In the genomic region with DNA sequence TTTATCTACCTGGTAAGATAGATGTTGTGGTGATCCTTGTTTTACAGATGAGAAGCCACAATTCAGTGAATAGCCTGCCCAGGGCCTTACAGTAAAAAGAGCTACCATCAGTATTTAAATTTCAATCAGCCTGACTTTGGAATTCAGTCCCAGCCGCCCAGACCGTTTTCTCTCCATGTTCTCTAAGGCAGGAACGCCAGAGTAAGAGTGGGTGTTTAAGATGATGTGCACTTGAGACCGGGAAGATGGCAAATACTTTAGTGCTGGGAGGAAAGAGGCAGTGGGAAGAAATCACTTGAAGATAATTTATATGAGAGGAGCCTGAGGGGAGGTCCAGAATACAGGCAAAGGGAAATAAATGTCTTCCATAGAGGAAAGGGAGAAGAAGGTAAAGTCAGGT, we compare ENCODE assay signal across 16 mouse cellular contexts. TPM values are rescaled to one million over a fixed set of nuclear protein-coding genes. Genes with fewer than 3 reads are reported as not detected.
"Had no signal": no experiment of that assay in that cellular context is flagged by ENCODE, and none has a peak within 500 bp of the region (broad histone marks: within the 10 kb centered on the region; RNA-seq: fewer than 3 reads in every experiment).

No protein-coding gene starts in this region.

- DNase-seq: kidney, adult 2 months; kidney, postnatal 14 days; layer of hippocampus, adult 9-11 months; liver, embryonic 13.5 days; lung, adult 18-20 months; lung, postnatal 36 days; thymus, adult 18-20 months; thymus, postnatal 14 days had no signal

- H3K27ac ChIP-seq: intestine, embryonic 15.5 days; kidney, embryonic 15.5 days; limb, embryonic 15.5 days; liver, embryonic 13.5 days; midbrain, embryonic 12.5 days had no signal

- H3K4me3 ChIP-seq: intestine, embryonic 15.5 days; kidney, embryonic 15.5 days; limb, embryonic 15.5 days; liver, embryonic 13.5 days; midbrain, embryonic 12.5 days had no signal

- H3K4me1 ChIP-seq: limb, embryonic 15.5 days; midbrain, embryonic 12.5 days had no signal

RNA-seq across cellular contexts. Expression of a gene that starts 10.4 kb away (rescaled TPM):
- total RNA-seq: megakaryocyte-erythroid progenitor cell, adult 5-6 weeks had no signal
- polyA plus RNA-seq: intestine, embryonic 15.5 days; kidney, adult 2 months; kidney, embryonic 15.5 days; large intestine, adult 2 months; limb, embryonic 15.5 days; liver, embryonic 13.5 days; lung, embryonic 16.5 days; midbrain, embryonic 12.5 days had no signal

RNA-seq across cellular contexts. Expression of a gene that starts 27.6 kb away (rescaled TPM):
- total RNA-seq: megakaryocyte-erythroid progenitor cell, adult 5-6 weeks had no signal
- polyA plus RNA-seq: limb, embryonic 11.5 days had no signal
